Mouse (Mus musculus) layer of hippocampus, postnatal 25 days (tissue): Measurements from ENCODE around the gene Atl1. TPM values are rescaled to one million over a fixed set of nuclear protein-coding genes. Genes with fewer than 3 reads are reported as not detected.

Experiments used
- DNase-seq, 2 experiments: peaks; one replicate each; pipeline ENCODE4 v3.0.0; 2022; ENCODE audit warnings: mixed read lengths in 2 of 2, low spot score in 1 of 2; ENCODE audit errors: extremely low spot score in 1 of 2
- total RNA-seq, 2 experiments: library from RNA; stranded (reverse); gene quantifications; 2 replicates each; pipeline ENCODE4 v1.2.3; 2021

Gene Atl1
- total RNA-seq, 2 experiments from 2014 or later = 201 to 202 TPM

DNA sequence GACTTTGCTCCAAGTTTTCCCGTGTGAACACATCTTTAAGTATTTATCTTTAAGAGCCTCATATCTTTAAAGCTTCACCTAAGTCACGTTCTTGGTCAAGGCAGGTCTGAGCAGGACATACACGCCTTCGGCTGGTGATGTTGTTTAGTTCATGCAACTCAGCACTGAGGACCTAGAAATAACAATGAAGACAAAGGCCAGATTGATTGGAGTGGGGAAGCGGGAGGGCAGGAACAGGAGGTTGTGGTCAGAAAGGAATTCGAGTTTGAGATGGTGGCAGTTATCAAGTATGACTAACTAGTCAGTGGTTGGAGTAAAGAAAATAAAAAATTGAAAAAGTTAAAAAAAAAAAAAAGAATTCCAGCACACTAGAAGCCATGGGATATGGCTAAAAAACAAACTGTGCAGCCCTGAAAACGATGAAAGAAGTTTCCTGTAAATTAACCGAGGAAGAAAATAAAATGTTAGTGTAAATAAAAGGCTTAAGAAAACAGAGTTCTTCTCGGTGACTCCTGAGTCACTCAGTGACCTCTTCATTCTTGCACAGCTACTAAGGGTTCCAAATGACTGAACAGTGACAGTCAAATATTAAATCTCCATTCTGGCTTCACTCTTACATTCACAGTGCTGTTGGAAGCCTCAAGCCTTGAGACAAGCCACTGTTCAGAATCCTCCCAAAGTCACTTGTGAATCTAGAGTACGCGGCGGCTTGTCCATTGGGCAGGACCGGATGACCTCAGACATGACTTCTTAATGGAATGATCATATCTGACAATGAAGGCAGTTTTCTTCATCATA lies 106.0 kb downstream of the Atl1 start:
- no peak for DNase-seq

GRCm38 (mm10) chr12:70005103-70005502 lies 112.7 kb downstream of the Atl1 start:
- DNase-seq = no peak

DNA sequence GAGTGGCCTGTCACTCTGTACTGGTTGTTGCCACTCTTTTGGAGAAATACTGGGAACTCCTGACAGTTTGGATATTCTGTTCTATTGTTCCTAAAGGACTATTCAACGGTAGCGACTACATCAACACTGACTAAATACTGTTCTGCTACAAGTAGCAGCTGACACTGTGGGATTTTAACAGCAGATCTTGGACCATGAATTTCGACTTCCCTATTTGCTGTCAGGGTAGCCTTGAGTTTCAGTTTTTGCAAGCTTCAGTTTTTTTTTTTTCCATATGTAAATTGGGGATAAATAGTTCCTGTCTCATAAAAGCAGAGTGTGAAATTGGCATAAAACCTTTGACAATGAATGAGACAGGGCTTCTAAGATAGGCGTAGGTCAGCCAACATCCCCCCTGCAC lies 117.9 kb downstream of the Atl1 start:
- DNase-seq = no peak

DNA sequence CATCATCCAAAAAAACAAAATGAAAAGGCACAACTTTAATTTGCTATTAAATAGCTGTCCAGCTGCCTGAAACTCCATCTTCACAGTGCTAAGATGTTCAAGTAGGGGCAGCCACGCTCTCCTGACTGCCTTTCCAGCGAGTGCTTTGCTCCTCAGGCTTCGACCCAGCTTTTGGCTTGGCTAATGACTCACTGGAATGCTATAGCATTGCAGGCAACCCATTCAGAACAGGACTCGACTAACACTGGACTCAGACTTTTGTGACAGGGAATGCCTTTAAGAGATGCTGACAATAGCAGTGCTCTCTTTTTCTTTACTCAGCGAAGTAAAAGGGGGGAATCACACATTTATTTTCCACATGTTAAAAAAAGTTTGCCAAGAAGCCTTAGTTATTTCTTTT lies 119.3 kb downstream of the Atl1 start:
- no peak for DNase-seq

DNA sequence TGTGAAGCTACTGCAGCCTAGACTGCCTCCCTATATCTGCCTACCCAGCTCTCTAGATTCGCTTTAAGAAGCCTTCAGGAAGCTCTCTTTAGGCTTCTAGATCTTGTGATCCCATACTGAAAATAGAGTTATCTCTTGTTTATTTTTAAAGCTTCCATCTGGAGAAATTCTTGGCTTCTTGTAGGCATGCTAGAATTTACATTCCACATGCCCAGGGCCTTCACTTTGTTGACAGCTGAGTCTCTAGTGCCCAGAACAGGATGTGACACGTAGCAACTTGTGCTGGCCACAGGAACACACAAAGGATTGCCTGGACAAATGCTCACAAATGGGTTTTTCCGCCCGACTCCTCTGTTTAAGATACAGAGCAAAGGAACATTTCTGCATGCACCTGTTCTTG lies 123.5 kb downstream of the Atl1 start:
- DNase-seq = no peak

Other genes with a start within 250 kb of the Atl1 start
- 10 to 100 TPM; 28.0 to 32.0 TPM for gene Sos2, start 210.8 kb upstream of the Atl1 start, total RNA-seq
- gene L2hgdh, start 167.7 kb upstream of the Atl1 start, total RNA-seq = 10 to 100 TPM; 14.3 to 15.8 TPM
- 10 to 100 TPM; 31.9 to 34.7 TPM for gene Atp5s, start 167.7 kb upstream of the Atl1 start, total RNA-seq
- 10 to 100 TPM; 20.5 to 20.9 TPM for gene Cdkl1, start 101.3 kb upstream of the Atl1 start, total RNA-seq
- gene Map4k5, start 586 bp downstream of the Atl1 start, total RNA-seq = 10 to 100 TPM; 44.4 to 51.4 TPM
- gene Sav1, start 94.4 kb downstream of the Atl1 start, total RNA-seq = 10 to 100 TPM; 15.1 to 17.4 TPM
- 10 to 100 TPM; 53.7 to 69.3 TPM for gene Nin, start 221.1 kb downstream of the Atl1 start, total RNA-seq